Comparison of ENCODE assay signal across 1 mouse cellular context in the genomic region with DNA sequence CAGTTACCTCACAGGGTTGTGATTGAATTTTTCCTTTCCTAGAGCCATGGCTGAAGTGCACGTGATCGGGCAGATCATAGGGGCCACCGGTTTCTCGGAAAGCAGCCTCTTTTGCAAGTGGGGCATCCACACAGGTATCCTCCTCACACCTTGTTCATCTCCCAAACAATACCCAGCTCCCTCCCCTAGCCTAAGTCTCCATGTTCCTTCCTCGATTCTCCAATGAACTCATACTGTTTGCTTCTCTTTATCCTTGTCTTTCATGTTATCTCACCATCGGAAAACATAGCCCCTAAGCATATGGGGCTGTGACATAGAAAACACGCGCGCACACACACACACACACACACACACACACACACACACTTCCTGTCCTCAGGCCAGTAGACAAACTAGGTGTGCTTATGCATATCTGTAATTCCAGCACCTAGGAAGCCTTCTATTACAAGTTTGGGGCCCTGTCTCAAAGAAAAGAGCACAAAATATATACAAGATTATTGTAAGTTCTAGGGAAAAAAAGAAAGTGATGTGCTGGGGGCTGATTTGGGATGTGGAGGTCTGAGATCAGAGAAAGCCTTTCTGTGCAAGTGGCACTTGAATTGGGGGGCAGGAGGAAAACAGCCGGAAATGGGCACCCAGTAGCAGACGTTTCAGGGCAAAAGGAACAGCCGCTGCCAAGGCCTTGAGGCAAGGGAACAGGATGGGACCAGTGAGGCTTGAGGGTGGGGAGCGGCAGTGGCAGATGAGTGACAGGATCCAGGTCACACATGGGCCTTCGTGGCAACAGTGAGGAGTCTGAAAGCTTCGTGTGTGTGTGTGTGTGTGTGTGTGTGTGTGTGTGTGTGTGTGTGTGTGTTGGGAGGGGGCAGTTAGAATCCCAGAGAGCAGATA.
TF ChIP-seq lines count a peak whose summit lies in the region.

No protein-coding gene starts in this region.

TF ChIP-seq in MEL, 35 proteins besides CTCF, POLR2A, EP300 and RAD21:
- no peak for TF ChIP-seq USF2 (IDR thresholded peaks at IDR 0.05; ENCODE audit: borderline replicate concordance in 1 of 2, insufficient read depth in 1 of 2, low read depth in 1 of 2, low read length in 2 of 2)
- no peak for TF ChIP-seq ELF1 (IDR thresholded peaks at IDR 0.05; ENCODE audit: low read depth, low read length)
- no peak for TF ChIP-seq ETS1 (IDR thresholded peaks at IDR 0.05; ENCODE audit: low read depth, low read length)
- no peak for TF ChIP-seq SIN3A (IDR thresholded peaks at IDR 0.05; ENCODE audit: low read length)
- no peak for TF ChIP-seq CHD1 (IDR thresholded peaks at IDR 0.05; ENCODE audit: low read depth, low read length)
- no peak for TF ChIP-seq ZC3H11A (IDR thresholded peaks at IDR 0.05; ENCODE audit: low read depth, low read length)
- no peak for TF ChIP-seq NELFE (IDR thresholded peaks at IDR 0.05; ENCODE audit: low read depth, low read length)
- TF ChIP-seq TCF12 (IDR thresholded peaks at IDR 0.05; ENCODE audit: low read depth, low read length) = no peak
- no peak for TF ChIP-seq RCOR1 (IDR thresholded peaks at IDR 0.05; ENCODE audit: low read depth, low read length)
- no peak for TF ChIP-seq TAL1 (IDR thresholded peaks at IDR 0.05; ENCODE audit: low read length)
- TF ChIP-seq ZMIZ1 (IDR thresholded peaks at IDR 0.05; ENCODE audit: low read depth, low read length) = no peak
